Mouse (Mus musculus) common myeloid progenitor, adult 5-6 weeks (primary cell): ENCODE data around the gene Trpm3. TPM values are rescaled to one million over a fixed set of nuclear protein-coding genes. Genes with fewer than 3 reads are reported as not detected.

Experiments
- ATAC-seq: replicated peaks from 2 replicates; pipeline ENCODE4 v1.8.0; 2016; ENCODE audit warnings: low read depth, mild to moderate bottlenecking, moderate TSS enrichment, inconsistent platforms; ENCODE audit not compliant: poor library complexity, severe bottlenecking
- total RNA-seq: library from RNA; stranded (forward); fragments of 200-1000, 187-1606 nt; gene quantifications from 2 replicates; pipeline ENCODE4 v1.2.3, GENCODE M21; 2017

Trpm3 gene
- total RNA-seq, 1 experiment from 2014 or later: 0.18 TPM

DNA sequence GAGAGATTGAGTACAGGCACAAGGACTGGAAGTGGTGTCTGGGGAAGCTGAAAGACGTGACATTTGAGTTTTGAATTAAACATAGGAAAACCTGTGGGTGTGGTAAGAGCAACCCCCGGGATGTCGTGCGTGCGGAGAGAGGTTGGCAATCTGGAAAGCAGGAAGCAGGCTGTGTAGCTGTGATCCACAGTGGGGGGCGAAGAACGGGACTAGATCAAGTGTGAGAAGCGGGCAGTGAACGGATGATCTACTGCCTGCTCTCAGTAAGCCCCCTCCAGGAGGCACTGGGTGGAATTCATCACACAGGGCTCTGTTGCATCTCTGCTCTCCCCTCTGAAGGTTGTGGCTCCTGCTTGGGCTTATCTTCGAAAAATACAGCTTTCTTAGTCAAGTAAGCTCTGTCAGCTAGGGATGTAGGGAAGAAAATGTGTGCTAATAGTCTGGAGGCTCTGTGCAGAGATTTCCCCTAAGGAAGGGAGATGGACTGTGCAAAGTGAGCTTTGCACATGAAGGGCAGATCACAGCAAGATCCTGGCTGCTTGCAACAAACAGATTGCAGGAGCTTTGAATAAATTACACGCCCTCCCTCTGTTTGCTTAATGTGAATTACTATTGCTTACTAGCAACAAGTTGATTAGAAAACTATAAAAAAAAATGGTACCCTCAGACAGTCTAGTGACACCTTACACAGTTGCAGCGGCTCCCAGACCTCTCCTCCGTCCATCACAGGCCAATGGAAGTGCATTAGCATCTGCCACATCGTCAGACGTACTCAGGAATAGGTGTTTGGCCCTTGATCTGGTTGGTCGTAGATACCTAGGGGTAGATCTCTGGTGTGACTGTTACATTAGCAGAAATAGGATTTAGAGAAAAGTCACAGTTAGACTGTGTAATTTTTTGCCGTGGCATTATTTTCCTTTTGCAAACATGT, 164.4 kb downstream of the Trpm3 start:
- no peak for ATAC-seq

GRCm38 (mm10) chr19:22303952-22304655, 165.3 kb downstream of the Trpm3 start:
- ATAC-seq: peak; percentile 70

GRCm38 (mm10) chr19:22308081-22308480, 169.2 kb downstream of the Trpm3 start:
- ATAC-seq: peak; percentile 68

- ATAC-seq: no peak
Observed at GRCm38 (mm10) chr19:22317306-22317705, 178.5 kb downstream of the Trpm3 start.

- no peak for ATAC-seq
Observed at GRCm38 (mm10) chr19:22326813-22327212, 188.0 kb downstream of the Trpm3 start.

DNA sequence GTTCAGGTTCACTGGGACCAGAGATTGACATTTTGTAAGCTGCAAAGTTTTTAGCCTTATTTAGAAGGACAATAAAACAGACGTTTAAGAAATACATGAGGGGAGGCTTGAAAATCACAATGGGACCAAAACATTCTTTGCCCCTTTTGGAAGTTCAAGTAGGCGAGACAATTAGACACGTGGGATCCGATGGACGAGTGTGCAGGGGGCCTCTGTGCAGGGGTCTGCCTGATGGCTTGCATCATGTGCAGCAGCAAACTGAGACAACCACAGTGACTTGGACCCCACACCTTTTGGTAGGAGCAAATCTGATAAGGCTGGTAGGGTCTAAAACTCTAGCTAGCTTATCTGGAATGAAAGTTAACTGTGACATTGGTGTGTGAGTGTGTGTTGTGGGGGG, 188.4 kb downstream of the Trpm3 start:
- ATAC-seq: no peak

GRCm38 (mm10) chr19:22336278-22336677, 197.4 kb downstream of the Trpm3 start:
- ATAC-seq: no peak

GRCm38 (mm10) chr19:22337468-22337867, 198.6 kb downstream of the Trpm3 start:
- ATAC-seq: peak; percentile 81

DNA sequence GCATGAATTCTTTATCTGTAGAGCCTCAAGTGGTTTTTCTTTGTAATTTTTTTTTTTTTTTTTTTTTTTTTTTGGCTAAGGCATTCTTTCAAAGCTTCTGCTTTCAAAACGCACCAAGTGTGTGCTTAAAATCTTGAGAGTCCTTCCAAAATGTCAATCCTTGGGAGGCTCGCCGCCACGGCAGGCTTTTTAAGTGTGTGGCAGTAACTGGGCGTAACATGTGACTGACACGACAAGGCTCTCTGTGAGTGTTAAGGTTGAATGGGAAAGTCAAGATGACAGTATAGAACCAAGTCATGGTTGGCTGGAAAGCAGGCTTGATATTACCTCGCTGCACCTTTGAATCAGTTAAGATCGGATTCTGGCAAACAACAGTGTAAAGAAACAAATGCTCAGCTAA, 200.1 kb downstream of the Trpm3 start:
- no peak for ATAC-seq

- no peak for ATAC-seq
Observed at GRCm38 (mm10) chr19:22354037-22354541, 215.2 kb downstream of the Trpm3 start.

DNA sequence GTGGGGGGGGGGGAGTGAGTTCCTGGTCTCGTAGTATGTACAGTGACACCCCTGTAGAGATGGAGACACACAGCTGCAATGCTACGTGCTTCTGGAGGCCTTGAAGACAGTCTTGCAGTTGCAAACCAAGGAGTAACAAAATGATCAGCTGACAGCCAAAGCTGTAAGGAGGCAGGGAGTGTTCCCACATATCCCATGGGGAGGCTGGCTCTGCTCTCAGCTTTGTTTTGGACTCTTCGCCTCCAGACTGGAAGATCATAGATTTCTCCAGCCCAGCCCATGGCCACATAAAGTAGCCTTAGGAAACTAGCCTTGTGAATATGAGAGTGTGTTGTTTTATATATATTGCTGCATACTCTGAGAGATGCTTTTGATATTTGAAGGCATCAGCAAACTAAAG, 248.0 kb downstream of the Trpm3 start:
- no peak for ATAC-seq

- no peak for ATAC-seq
Observed at GRCm38 (mm10) chr19:22394700-22395099, 255.9 kb downstream of the Trpm3 start.

DNA sequence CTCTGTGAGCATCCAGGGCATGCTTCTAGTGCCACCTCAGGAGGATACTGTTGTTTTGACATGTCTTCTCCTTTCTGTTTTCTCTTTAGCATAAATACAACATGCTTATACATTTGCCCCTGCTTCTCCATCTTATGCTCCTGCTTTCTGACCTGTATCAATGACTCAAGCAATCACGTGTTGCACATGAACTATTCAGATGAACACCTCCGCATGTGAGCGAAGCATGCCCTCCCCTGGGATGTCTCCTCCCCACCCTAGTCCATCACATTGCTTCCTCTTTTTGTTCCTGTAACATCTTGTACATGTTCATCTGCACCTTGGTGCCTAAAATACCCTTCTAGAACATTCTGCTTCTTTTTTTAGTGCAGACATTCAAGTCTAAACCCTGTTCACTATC, 265.2 kb downstream of the Trpm3 start:
- no peak for ATAC-seq

DNA sequence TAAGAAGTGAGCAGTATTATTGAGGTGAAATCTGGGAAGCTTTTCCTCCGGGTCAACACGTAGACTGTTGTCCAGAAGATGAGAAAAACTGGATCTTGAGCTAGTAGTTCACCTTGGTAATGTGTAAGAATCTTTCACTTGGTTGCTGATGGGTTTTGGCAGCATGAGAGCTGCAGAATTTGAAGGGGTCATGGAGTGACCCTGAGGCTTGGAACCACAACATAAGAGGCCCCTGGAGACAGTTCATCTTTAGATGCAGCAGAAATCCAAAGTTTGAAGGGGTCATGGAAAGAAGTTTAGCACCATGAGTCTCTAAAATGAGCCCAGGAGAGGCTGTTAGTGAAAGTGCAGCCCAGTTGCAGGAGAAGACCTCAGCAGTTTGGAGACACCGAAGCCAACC, 279.4 kb downstream of the Trpm3 start:
- ATAC-seq: no peak

DNA sequence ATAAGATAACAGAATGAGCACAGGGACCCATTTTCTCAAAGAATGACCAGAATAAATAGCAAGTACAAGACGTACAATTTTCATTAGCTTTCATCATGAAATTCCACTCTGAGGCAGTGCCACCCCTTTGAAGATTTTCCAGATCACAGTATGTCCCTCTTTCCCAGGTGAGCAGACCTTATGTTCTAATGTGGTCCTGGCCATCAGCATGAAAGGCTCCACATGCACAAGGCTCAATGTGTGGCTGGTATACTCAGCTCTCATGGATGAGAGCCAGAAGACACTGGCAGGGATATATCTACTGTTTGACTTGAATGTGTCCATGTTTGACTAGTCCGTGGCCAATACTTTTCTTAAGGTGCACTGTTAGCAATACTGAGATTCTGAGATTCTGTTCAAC, 298.4 kb downstream of the Trpm3 start:
- ATAC-seq: no peak

DNA sequence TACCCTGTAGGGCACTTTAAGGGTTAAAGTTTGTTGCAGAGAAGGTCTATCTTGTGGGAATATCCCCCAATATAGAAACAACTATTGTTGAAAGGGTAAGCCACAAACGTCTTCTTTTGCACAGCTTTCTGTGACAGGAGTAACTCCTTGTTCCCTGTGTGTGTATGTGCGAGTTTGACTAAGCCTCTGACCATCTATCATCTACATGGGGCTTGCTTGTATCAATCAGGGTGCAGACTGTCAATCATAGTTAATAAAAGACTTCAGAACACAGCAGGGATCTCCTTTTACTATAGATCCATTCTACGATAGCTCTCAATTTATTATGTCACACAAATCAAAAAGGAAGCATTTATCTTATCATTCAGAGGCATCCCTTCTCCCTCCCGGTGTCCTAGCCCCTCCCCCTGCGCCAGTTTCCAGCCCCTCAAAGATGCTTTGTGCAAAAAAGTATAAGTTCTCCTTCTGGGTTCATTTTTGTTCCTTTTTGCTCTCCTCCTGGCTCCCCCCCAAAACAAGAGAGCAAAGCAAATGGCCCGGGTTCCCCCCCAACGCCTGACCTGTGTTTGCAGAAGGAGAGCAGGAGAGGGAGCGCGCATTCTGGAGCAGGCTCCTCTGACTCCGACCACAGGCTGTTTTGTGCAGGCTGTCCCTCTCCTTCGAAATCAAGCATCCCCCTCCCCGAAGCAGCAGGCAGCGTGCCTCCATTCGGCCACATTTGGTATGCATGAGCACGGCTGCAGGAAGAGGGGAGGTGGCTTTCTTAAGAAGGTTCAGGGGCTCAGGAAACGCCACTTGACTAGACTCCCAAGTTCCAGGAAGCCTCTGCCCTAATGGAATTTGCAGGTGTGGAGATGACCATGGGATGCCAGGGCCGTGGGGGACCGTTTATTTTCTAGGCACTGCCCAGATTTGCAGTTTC, 308.8 kb downstream of the Trpm3 start:
- ATAC-seq: no peak

GRCm38 (mm10) chr19:22448340-22449288, 309.8 kb downstream of the Trpm3 start:
- ATAC-seq: no peak

DNA sequence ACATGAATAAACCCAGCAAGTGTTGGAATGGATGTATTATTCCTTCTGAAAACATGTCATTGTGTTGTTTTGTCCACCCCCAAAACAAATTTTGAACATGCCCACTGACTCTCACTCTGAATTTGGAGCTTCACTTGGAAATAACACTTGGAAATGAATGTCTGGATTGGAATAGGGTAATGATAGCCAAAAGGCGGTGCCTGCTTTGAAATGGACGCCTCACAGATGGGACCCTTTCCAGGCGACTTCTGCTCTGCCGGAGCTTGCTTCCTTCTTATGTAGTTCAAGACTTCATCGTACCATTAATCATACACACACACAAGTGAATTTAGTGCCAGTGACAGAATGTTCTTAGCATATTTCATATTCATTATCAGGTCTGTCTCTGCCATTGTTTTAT, 312.4 kb downstream of the Trpm3 start:
- ATAC-seq: no peak

DNA sequence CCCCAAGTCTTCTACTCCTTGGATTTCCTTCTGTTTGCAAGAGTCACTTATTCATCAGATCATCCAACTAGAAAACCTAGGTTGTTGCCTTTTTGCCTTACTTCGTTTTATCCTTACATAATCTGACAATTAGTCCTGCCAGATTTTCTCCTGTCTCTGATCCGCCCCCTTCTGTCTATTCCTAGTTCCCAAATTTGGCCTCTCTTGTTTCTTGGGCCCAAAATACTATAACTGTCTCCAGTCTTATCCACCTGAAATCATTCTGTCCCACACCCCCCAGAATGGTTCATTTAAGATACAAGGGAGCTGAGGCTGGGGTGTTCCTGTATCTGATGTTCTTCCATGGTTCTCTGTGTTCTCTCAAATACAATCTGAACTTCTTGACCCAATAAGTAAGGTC, 318.1 kb downstream of the Trpm3 start:
- no peak for ATAC-seq
